Mouse (Mus musculus) liver, postnatal 0 days (tissue): ENCODE results near the gene Mib2.

Experiments used
- CTCF ChIP-seq: sonication (generic); IDR thresholded peaks from 2 replicates; pipeline ENCODE4 v1.5.1; 2016; ENCODE audit warnings: antibody characterized with exemption, low read depth
- EP300 ChIP-seq: IDR thresholded peaks from 2 replicates; pipeline ENCODE4 v1.6.1; 2016; ENCODE audit warnings: antibody characterized with exemption, low read depth, mild to moderate bottlenecking

DNA sequence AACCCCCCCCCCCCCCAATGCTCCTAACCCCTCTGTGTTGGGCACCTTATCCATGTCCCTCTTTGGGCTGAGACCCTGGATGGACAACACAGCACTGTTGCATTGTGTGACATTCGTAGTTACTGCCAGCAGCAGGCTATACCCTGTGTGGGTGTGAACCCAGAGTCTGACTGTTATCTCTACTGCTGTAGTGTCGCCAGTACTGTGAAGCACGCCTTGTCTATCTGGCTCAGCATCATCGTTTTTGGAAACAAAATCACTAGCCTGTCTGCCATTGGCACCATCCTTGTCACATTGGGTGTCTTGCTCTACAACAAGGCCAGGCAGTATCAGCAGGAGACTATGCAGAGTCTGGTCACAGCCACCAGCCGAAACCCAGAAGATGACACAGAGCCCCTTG is 50.7 kb downstream of the Mib2 start:
- no peak for TF ChIP-seq CTCF
- no peak for TF ChIP-seq EP300
